Mouse (Mus musculus): ENCODE results near the gene Hcn1. TPM values are rescaled to one million over a fixed set of nuclear protein-coding genes. Genes with fewer than 3 reads are reported as not detected.

The Hcn1 gene
- total RNA-seq (2021) (1 to 10 TPM; 1.2 to 1.3 TPM), polyA plus RNA-seq (2012; rRNA removed) (0.59 and 0.70 TPM in 2 replicates)
- long read RNA-seq = 0 reads

GRCm38 (mm10) chr13:117602181-117602580 lies at the start of gene Hcn1:
Gene Hcn1, plus strand, starts transcription at chr13:117602320.
- H3K9ac ChIP-seq (ENCODE audit: low read depth, low read length) = no peak within 1 kb of the TSS
- no peak within 1 kb of the TSS for H3K27ac ChIP-seq
- no peak for TF ChIP-seq EP300 (IDR thresholded peaks at IDR 0.05; ENCODE audit: insufficient read depth, low read depth, low read length)
- TF ChIP-seq POLR2A (IDR thresholded peaks at IDR 0.05; ENCODE audit: insufficient read depth, low read depth, low read length) = no peak
- peak; percentile 73 for TF ChIP-seq CTCF (IDR thresholded peaks at IDR 0.05)
- intact Hi-C loops (cut with DNase I) = loop anchor here (2.0 to 10.0 kb wide), 3 partner anchors 203 to 750 kb away; no protein-coding TSS in a partner anchor
- peak; percentile 62 to 75 for DNase-seq
- H3K79me2 ChIP-seq (replicated peaks; ENCODE audit: control insufficient read depth, insufficient read depth, low read length) = no peaks in the 10 kb centered on the region
- 5% methylated on average over 43 of the region's 45 CpGs for WGBS
- peak within 1 kb of the TSS; percentile 34 for H3K4me3 ChIP-seq
- H3K36me3 ChIP-seq (ENCODE audit: control insufficient read depth, insufficient read depth, low read length) = no peaks in the 10 kb centered on the region
- H3K4me1 ChIP-seq (ENCODE audit: control insufficient read depth, insufficient read depth, low read length) = no peaks in the 10 kb centered on the region
- H3K27me3 ChIP-seq (ENCODE audit: control insufficient read depth, insufficient read depth, low read length) = peaks cover 6% of the 10 kb centered on the region

GRCm38 (mm10) chr13:117567251-117567650 lies 34.9 kb upstream of the Hcn1 start:
- Histone ChIP-seq H3K36me3 (ENCODE audit: control insufficient read depth, insufficient read depth, low read length) (no peaks in the 10 kb centered on the region), H3K79me2 (replicated peaks; ENCODE audit: control insufficient read depth, insufficient read depth, low read length) (no peaks in the 10 kb centered on the region), H3K27ac (no peak overlapping the region), H3K9ac (ENCODE audit: low read depth, low read length) (no peak overlapping the region), H3K4me3 (no peak overlapping the region), H3K27me3 (ENCODE audit: control insufficient read depth, insufficient read depth, low read length) (no peaks in the 10 kb centered on the region), H3K4me1 (ENCODE audit: control insufficient read depth, insufficient read depth, low read length) (no peaks in the 10 kb centered on the region)
- intact Hi-C loops (cut with DNase I) = no loop called here
- TF ChIP-seq EP300 (IDR thresholded peaks at IDR 0.05; ENCODE audit: insufficient read depth, low read depth, low read length) = no peak
- TF ChIP-seq POLR2A (IDR thresholded peaks at IDR 0.05; ENCODE audit: insufficient read depth, low read depth, low read length) = no peak
- no peak for TF ChIP-seq CTCF (IDR thresholded peaks at IDR 0.05)
- DNase-seq = peak; percentile 18 to 24
- 13% methylated on average over 8 of the region's 8 CpGs for WGBS

- no peak overlapping the region for H3K4me3 ChIP-seq
- WGBS = 45% methylated on average over 3 of the region's 3 CpGs
- H3K27me3 ChIP-seq (ENCODE audit: control insufficient read depth, insufficient read depth, low read length) = no peaks in the 10 kb centered on the region
- no peaks in the 10 kb centered on the region for H3K79me2 ChIP-seq (replicated peaks; ENCODE audit: control insufficient read depth, insufficient read depth, low read length)
- no peak overlapping the region for H3K27ac ChIP-seq
- no peak overlapping the region for H3K9ac ChIP-seq (ENCODE audit: low read depth, low read length)
- no peak for DNase-seq
- TF ChIP-seq POLR2A (IDR thresholded peaks at IDR 0.05; ENCODE audit: insufficient read depth, low read depth, low read length) (no peak), CTCF (IDR thresholded peaks at IDR 0.05) (no peak), EP300 (IDR thresholded peaks at IDR 0.05; ENCODE audit: insufficient read depth, low read depth, low read length) (no peak)
- intact Hi-C loops (cut with DNase I) = no loop called here
- no peaks in the 10 kb centered on the region for H3K36me3 ChIP-seq (ENCODE audit: control insufficient read depth, insufficient read depth, low read length)
- H3K4me1 ChIP-seq (ENCODE audit: control insufficient read depth, insufficient read depth, low read length) = no peaks in the 10 kb centered on the region
Measured at GRCm38 (mm10) chr13:117571747-117572146, 30.4 kb upstream of the Hcn1 start.

- TF ChIP-seq CTCF (IDR thresholded peaks at IDR 0.05) (no peak), EP300 (IDR thresholded peaks at IDR 0.05; ENCODE audit: insufficient read depth, low read depth, low read length) (no peak), POLR2A (IDR thresholded peaks at IDR 0.05; ENCODE audit: insufficient read depth, low read depth, low read length) (no peak)
- WGBS = 57% methylated on average over 10 of the region's 10 CpGs
- H3K79me2 ChIP-seq (replicated peaks; ENCODE audit: control insufficient read depth, insufficient read depth, low read length) = no peaks in the 10 kb centered on the region
- intact Hi-C loops (cut with DNase I) = no loop called here
- no peak overlapping the region for H3K9ac ChIP-seq (ENCODE audit: low read depth, low read length)
- H3K27ac ChIP-seq = no peak overlapping the region
- DNase-seq = no peak
- H3K4me3 ChIP-seq = no peak overlapping the region
- no peaks in the 10 kb centered on the region for H3K27me3 ChIP-seq (ENCODE audit: control insufficient read depth, insufficient read depth, low read length)
- no peaks in the 10 kb centered on the region for H3K4me1 ChIP-seq (ENCODE audit: control insufficient read depth, insufficient read depth, low read length)
- no peaks in the 10 kb centered on the region for H3K36me3 ChIP-seq (ENCODE audit: control insufficient read depth, insufficient read depth, low read length)
Measured at GRCm38 (mm10) chr13:117594494-117595182, 7.5 kb upstream of the Hcn1 start.

GRCm38 (mm10) chr13:117595183-117595532 lies 7.0 kb upstream of the Hcn1 start:
- Histone ChIP-seq H3K36me3 (ENCODE audit: control insufficient read depth, insufficient read depth, low read length) (no peaks in the 10 kb centered on the region), H3K4me1 (ENCODE audit: control insufficient read depth, insufficient read depth, low read length) (no peaks in the 10 kb centered on the region), H3K9ac (ENCODE audit: low read depth, low read length) (no peak overlapping the region), H3K27ac (no peak overlapping the region), H3K4me3 (no peak overlapping the region), H3K27me3 (ENCODE audit: control insufficient read depth, insufficient read depth, low read length) (no peaks in the 10 kb centered on the region), H3K79me2 (replicated peaks; ENCODE audit: control insufficient read depth, insufficient read depth, low read length) (no peaks in the 10 kb centered on the region)
- no peak for DNase-seq
- intact Hi-C loops (cut with DNase I) = no loop called here
- TF ChIP-seq CTCF (IDR thresholded peaks at IDR 0.05) = no peak
- no peak for TF ChIP-seq POLR2A (IDR thresholded peaks at IDR 0.05; ENCODE audit: insufficient read depth, low read depth, low read length)
- no peak for TF ChIP-seq EP300 (IDR thresholded peaks at IDR 0.05; ENCODE audit: insufficient read depth, low read depth, low read length)
- 28% methylated on average over 3 of the region's 3 CpGs for WGBS

GRCm38 (mm10) chr13:117601331-117601965 lies 672 bp upstream of the Hcn1 start:
- no peaks in the 10 kb centered on the region for H3K36me3 ChIP-seq (ENCODE audit: control insufficient read depth, insufficient read depth, low read length)
- WGBS = 21% methylated on average over 9 of the region's 9 CpGs
- H3K79me2 ChIP-seq (replicated peaks; ENCODE audit: control insufficient read depth, insufficient read depth, low read length) = no peaks in the 10 kb centered on the region
- no peak overlapping the region for H3K27ac ChIP-seq
- H3K4me3 ChIP-seq = no peak overlapping the region
- intact Hi-C loops (cut with DNase I) = loop anchor here (5.0 to 10.0 kb wide), 2 partner anchors 203 to 751 kb away; no protein-coding TSS in a partner anchor
- H3K9ac ChIP-seq (ENCODE audit: low read depth, low read length) = no peak overlapping the region
- DNase-seq = no peak
- TF ChIP-seq EP300 (IDR thresholded peaks at IDR 0.05; ENCODE audit: insufficient read depth, low read depth, low read length) (no peak), CTCF (IDR thresholded peaks at IDR 0.05) (no peak), POLR2A (IDR thresholded peaks at IDR 0.05; ENCODE audit: insufficient read depth, low read depth, low read length) (no peak)
- no peaks in the 10 kb centered on the region for H3K4me1 ChIP-seq (ENCODE audit: control insufficient read depth, insufficient read depth, low read length)
- peaks cover 6% of the 10 kb centered on the region for H3K27me3 ChIP-seq (ENCODE audit: control insufficient read depth, insufficient read depth, low read length)
